8 mouse cellular contexts compared by ENCODE assay signal in the genomic region with DNA sequence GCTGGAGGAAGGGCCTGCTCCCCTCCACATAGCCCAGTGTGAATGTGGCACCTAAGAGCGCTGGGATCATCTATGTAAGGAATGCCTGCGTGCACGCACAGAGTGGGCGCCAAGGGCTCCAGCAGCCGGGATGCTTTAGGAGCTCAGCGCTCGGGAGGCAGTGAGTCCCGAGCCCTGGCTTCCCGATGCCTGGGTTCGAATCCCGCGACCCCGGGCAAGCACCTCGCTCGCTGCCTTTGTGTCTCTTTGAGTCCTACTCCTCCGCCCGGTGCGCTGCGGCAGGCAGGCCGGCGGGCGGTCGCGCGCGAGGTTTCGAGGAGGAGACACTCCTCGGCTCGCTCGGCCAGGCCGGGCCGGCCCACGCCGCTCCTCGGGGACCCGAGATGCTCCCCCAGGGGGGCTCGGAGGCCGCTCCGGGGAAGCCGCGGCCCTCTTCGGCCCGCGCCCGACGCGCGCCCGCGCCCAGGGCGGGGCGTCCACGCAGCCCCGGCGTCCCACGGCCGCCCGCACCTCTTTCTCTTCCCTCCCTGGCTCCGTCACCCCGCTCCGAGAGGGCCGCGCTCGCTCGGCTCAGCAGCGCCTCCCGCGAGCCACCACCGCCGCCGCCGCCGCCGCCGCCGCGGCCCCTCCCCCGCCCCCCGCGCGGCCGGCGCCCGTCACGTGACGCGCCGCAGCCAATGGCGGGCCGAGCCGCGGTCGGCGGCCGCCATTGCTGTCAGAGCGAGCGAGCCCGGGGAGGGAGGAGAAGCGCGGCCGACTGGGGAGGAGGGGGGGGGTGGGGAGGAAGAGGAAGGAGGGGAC. TPM values are rescaled to one million over a fixed set of nuclear protein-coding genes. Genes with fewer than 3 reads are reported as not detected.
A peak's percentile ranks its signal among the peaks of the same experiment; 100 is the strongest.
DNase-seq lines count a peak whose midpoint lies in the region; ATAC-seq lines count a peak whose summit lies in the region.

No protein-coding gene starts in this region.

- H3K27me3 ChIP-seq in hindbrain, embryonic 16.5 days (replicated peaks; ENCODE audit: control insufficient read depth, insufficient read depth, low read length) = no peaks in the 10 kb centered on the region
- no peaks in the 10 kb centered on the region for H3K27me3 ChIP-seq in megakaryocyte, embryonic 14.5 days (replicated peaks)

- peaks cover 3% of the 10 kb centered on the region for H3K9me3 ChIP-seq in hindbrain, embryonic 16.5 days (ENCODE audit: control insufficient read depth, low read length)
- H3K9me3 ChIP-seq in megakaryocyte, embryonic 14.5 days = peaks cover 5% of the 10 kb centered on the region

- under 1% methylated on average over 44 of the region's 101 CpGs for WGBS in hindbrain, embryonic 16.5 days

- peak overlapping the region; percentile 74 for H3K4me3 ChIP-seq in hindbrain, embryonic 16.5 days (ENCODE audit: low read length)
- peak overlapping the region; percentile 96 for H3K4me3 ChIP-seq in megakaryocyte, embryonic 14.5 days (replicated peaks)

- no peaks in the 10 kb centered on the region for H3K36me3 ChIP-seq in hindbrain, embryonic 16.5 days (ENCODE audit: control insufficient read depth, insufficient read depth, low read length)
- peaks cover 4% of the 10 kb centered on the region for H3K36me3 ChIP-seq in megakaryocyte, embryonic 14.5 days (replicated peaks; ENCODE audit: low read length)

- H3K4me2 ChIP-seq in hindbrain, embryonic 16.5 days (ENCODE audit: low read length) = peak overlapping the region; percentile 75

- H3K9ac ChIP-seq in hindbrain, embryonic 16.5 days (ENCODE audit: low read depth, low read length) = peak overlapping the region; percentile 95

- peaks cover 28% of the 10 kb centered on the region for H3K4me1 ChIP-seq in hindbrain, embryonic 16.5 days (ENCODE audit: control insufficient read depth, insufficient read depth, low read depth, low read length)
- H3K4me1 ChIP-seq in megakaryocyte, embryonic 14.5 days = peaks cover 64% of the 10 kb centered on the region

- H3K27ac ChIP-seq in hindbrain, embryonic 16.5 days (ENCODE audit: low read depth, low read length) = peak overlapping the region; percentile 98

- DNase-seq in T-cell, adult 2 months (ENCODE audit: low spot score) = peak; percentile 82
- DNase-seq in cerebellum, postnatal 25 days = peak; percentile 90 to 94
- DNase-seq in gastrocnemius, adult 18-20 months (ENCODE audit: low spot score) = peak; percentile 80
- peak; percentile 46 to 77 for DNase-seq in left cerebral cortex, adult 9 months (ENCODE audit: low spot score in 2 of 2)
- peak; percentile 74 to 75 for DNase-seq in right cerebral cortex, adult 2 months (ENCODE audit: low spot score in 2 of 2)
- DNase-seq in urinary bladder, postnatal 14 days (ENCODE audit: low spot score) = peak; percentile 78

- peak; percentile 92 for ATAC-seq in hindbrain, embryonic 16.5 days

RNA-seq across cellular contexts. Expression of a gene that starts 0.7 kb away (rescaled TPM):
- 10 to 100 TPM; 25.1 to 25.6 TPM for total RNA-seq in gastrocnemius, adult 18-20 months (2021)
- 11.5 and 12.4 TPM in 2 replicates for polyA plus RNA-seq in hindbrain, embryonic 16.5 days (2015; fragmentation: Nextera tagmentation; extraction: Ambion mirVana)
- polyA plus RNA-seq in megakaryocyte, embryonic 14.5 days (2012; ENCODE audit: insufficient read depth, low replicate concordance) = 3.6 and 10.3 TPM in 2 replicates

Comparison
In these comparisons a context has a peak if more than half of its experiments do, and no peak if none do; other contexts are left out.
1. Peak in every context shown above with its lines: DNase-seq, ATAC-seq, H3K4me3 ChIP-seq and H3K27ac ChIP-seq.